Mouse (Mus musculus) cerebellum, adult (tissue): ENCODE measurements around the gene Cd302.

Source experiments
- ATAC-seq: cut with Nextera tagmentation; 2 replicates; pipeline ENCODE4 v1.9.2; 2017; ENCODE audit warnings: mild to moderate bottlenecking, moderate library complexity, mixed read lengths; ENCODE audit not compliant: insufficient number of reproducible peaks, low FRiP score, low TSS enrichment

The Cd302 gene

DNA sequence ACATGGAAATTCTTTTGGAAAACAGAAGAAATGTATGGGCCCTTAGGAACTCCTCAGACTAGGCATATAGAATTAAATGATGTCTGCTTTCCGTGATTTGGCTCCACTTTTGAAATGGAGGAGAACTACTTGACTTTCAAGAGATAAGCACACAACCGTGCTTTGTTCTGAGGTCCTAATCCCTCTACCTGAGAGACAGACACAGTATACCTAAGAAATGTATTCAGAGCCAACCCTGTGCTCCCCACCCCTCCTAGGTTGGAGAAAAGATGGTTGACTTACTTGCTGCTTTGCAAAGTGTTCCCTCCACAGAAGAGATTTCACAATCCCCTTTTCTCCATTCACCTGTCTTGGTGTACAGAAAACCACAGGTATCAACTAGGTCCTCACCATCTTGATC, 27.5 kb downstream of the Cd302 start:
- ATAC-seq, result no peak

GRCm38 (mm10) chr2:60253506-60253905, 30.8 kb downstream of the Cd302 start:
- ATAC-seq, result no peak

GRCm38 (mm10) chr2:60252782-60253181, 31.5 kb downstream of the Cd302 start:
- ATAC-seq, result no peak

- ATAC-seq, result no peak
These were observed 49.8 kb downstream of the Cd302 start for GRCm38 (mm10) chr2:60234506-60234905.

DNA sequence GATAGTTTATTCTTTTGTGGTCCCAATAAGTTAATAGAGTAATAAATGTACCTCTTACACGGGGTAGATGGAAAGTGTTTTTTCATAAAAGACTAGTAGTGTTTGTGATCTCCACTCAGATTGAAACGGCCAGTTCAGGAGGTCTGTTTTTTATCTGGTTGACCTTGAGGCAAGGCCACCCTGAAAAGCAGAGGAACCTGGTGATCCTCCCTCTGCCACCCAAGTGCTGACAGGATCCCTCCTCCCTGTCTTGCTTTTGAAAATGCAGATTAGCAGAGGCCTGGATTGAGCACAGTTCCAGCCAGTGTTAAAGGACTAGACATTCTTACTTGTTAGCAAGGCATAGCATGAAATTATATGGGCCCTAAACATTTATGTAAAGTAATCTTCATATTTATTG, 51.1 kb downstream of the Cd302 start:
- ATAC-seq, result no peak

- ATAC-seq, result no peak
These were observed 53.9 kb downstream of the Cd302 start for GRCm38 (mm10) chr2:60230361-60230760.

GRCm38 (mm10) chr2:60228470-60228869, 55.8 kb downstream of the Cd302 start:
- ATAC-seq, result no peak

- ATAC-seq, result no peak
These were observed 60.8 kb downstream of the Cd302 start for GRCm38 (mm10) chr2:60223489-60223888.

GRCm38 (mm10) chr2:60221954-60222353, 62.3 kb downstream of the Cd302 start:
- ATAC-seq, result no peak

DNA sequence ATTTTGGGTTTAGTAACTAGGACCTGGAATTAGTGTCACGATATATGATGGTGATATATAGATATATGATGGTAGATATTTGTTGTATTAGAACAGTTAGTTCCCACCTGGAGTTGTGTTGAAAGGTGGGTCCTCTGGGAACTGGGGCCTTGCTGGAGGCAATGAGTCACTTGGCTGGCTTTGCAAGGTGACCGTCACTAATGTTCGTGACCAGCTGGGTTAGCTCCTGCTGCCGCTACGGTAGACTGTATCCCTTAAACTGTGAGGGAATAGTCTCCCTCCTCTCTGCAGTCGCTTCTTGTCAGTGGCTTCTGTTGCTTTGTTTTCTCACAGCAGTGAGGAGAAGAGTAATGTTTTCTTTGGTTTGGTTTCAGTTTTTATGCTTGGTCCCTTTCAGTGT, 63.1 kb downstream of the Cd302 start:
- no peak for ATAC-seq

DNA sequence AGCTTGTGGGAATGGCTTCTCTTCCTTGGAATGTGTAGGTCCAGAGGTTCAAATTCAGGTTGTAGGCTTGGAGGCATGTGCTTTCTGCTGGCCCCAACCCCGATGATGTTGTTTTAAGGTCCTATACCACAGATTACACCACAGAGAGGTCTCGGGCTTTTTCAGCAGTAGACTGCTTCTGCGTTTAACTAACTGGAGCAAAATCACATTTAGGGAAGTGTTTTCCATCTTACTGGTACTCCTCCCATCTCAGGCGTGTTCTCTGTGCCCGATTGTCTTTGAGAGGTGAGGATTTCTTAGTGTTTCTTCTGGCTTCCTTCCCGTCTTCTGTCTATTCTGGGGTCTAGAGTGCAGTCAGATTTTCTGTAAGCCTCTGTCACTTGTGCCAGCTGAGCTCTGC, 66.7 kb downstream of the Cd302 start:
- ATAC-seq, result no peak

- no peak for ATAC-seq
These were observed 67.6 kb downstream of the Cd302 start for GRCm38 (mm10) chr2:60216547-60217153.

GRCm38 (mm10) chr2:60214683-60215082, 69.6 kb downstream of the Cd302 start:
- ATAC-seq, result no peak

- no peak for ATAC-seq
These were observed 71.8 kb downstream of the Cd302 start for GRCm38 (mm10) chr2:60212488-60212887.

GRCm38 (mm10) chr2:60210821-60211220, 73.5 kb downstream of the Cd302 start:
- ATAC-seq, result no peak

- ATAC-seq, result peak; percentile 79
These were observed 74.3 kb downstream of the Cd302 start, which contains the start of the genes Baz2b and March7 for GRCm38 (mm10) chr2:60209703-60210651. Gene Baz2b (minus strand): TSS chr2:60209839. Gene March7 (plus strand): TSS chr2:60209887.

DNA sequence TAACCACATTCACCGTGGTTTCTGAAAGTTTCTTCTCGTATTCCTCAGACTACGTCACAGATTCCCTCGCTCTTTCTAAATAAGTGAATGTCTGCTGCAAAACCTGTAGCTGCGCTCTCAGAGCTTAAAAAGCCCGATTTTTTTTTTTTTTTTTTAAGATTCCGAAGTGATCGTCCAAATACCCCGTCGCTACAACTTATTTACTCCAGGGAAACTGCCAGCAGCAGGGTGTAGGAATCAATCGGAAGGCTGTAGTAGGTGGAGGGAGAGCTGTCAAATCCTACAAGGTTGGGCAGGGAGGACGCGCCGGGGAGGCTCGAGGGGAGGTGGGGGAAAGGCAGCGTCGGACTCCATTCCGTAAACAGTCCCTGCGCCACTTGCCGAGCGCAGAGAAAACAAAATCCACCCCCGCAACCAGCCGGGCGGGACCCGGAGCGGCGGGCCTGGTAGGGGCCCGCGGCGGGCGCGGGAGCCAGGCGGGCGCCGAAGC, 75.1 kb downstream of the Cd302 start:
- peak; percentile 43; the same call in 1 of the 2 replicates for ATAC-seq

DNA sequence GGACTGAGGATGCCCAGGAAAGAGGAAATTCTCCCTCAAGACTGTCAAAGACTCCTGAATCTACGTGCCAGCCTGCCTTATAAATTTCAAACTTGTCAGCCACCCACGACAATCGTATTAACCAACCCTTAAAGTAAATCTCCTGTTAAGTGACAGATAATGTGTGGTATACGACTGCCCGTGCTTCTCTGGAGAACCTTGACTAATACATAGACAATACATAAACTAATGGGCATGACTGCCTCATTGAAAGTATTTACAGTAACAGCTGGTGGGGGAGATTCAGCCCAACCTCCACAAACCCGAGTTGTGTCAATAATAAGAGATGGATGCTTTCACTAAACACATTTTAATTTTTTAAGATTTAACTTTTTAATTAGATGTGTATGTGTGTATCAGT, 78.5 kb downstream of the Cd302 start:
- no peak for ATAC-seq

- no peak for ATAC-seq
These were observed 80.1 kb downstream of the Cd302 start for GRCm38 (mm10) chr2:60204162-60204561.

GRCm38 (mm10) chr2:60203733-60204132, 80.6 kb downstream of the Cd302 start:
- ATAC-seq, result no peak

DNA sequence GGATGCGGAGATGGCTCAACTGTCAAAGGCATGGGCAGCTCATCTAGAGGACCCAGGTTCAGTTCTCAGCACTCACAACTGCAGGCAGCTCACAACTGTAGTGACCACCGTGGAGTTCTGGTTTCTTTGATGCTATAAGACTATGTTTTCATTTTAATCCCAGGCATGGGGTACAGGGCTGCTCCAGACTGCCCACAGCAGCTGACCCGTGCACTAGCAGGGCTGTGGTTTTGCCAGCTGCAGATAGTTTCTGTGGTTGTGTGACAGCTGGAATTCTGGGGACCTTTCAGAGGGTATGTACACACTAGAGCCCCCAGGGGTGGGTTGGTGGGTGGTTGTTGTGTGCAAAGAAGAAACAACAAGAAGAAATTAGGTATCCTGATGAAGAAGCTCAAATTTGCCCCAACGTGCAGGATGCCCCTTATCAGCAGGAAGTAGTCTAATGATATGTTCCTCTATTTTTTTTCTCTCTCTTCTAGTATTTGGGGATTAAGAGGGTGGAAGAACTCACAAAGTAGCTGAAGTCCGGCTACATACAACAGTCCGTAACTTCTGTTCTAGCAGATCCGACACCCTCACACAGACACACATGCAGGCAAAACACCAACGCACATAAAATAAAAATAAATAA, 81.3 kb downstream of the Cd302 start:
- ATAC-seq, result no peak
